Mouse (Mus musculus) neural tube, embryonic 13.5 days (tissue): ENCODE results near the gene Mrgpra1. TPM values are rescaled to one million over a fixed set of nuclear protein-coding genes. Genes with fewer than 3 reads are reported as not detected.

Experiments used
- polyA plus RNA-seq: library from polyadenylated mRNA; unstranded; fragments of >200 nt; fragmentation: Nextera tagmentation; extraction: Ambion mirVana; gene quantifications from 2 replicates; pipeline ENCODE4 v1.2.1, GENCODE M21; 2015

Gene Mrgpra1
- polyA plus RNA-seq, 1 experiment from 2014 or later: 0.24 TPM

Other genes starting within 250 kb of the Mrgpra1 start
- gene Ptpn5, start 220.6 kb downstream of the Mrgpra1 start, polyA plus RNA-seq: 100 and 103 TPM in 2 replicates
- not detected in 2 replicates for gene Mrgpra6, start 149.3 kb downstream of the Mrgpra1 start, polyA plus RNA-seq
- gene Mrgpra9, start 101.4 kb downstream of the Mrgpra1 start, polyA plus RNA-seq: not detected in 2 replicates
- not detected in 2 replicates for gene Mrgpra2a, start 97.9 kb upstream of the Mrgpra1 start, polyA plus RNA-seq
- 0.21 TPM in 1 of 2 replicates, not detected in the other for gene Mrgpra2b, start 174.6 kb upstream of the Mrgpra1 start, polyA plus RNA-seq
- not detected in 2 replicates for gene Mrgpra3, start 247.1 kb upstream of the Mrgpra1 start, polyA plus RNA-seq